Mouse (Mus musculus): ENCODE measurements around the gene Myo1a. TPM values are rescaled to one million over a fixed set of nuclear protein-coding genes. Genes with fewer than 3 reads are reported as not detected.

Myo1a gene
- polyA plus RNA-seq, 1 experiment from 2014 or later: 0.41 TPM

DNA sequence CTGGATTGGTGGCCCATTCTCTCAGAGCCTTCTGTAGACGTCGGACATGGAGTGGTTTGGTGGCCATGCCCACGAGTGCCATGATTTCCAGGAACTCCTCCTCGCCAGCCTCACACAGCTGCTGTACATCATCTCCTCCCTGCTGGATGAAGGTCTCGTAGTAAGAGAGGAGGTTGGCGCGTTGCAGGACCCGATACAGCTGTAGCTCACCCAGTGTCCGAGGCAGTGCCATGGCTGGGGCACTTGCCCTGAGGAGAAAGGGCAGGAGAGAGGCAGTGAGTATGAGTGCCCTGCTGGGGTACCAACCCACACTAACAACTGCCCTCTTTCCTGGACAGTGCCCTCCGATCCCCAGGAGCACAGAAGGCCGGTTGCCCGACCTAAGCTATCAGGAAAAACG is 40.1 kb upstream of the Myo1a start:
- 9% methylated on average over 13 of the region's 13 CpGs for WGBS
- peaks cover 40% of the 10 kb centered on the region for H3K4me1 ChIP-seq (ENCODE audit: control insufficient read depth, insufficient read depth, low read length)

GRCm38 (mm10) chr10:127665366-127666181 is 39.4 kb upstream of the Myo1a start:
- H3K27me3 ChIP-seq (ENCODE audit: control insufficient read depth, insufficient read depth, low read length): peaks cover 81% of the 10 kb centered on the region
- peak overlapping the region; percentile 59 for H3K4me2 ChIP-seq
- ATAC-seq (ENCODE audit: low FRiP score): no peak
- H3K36me3 ChIP-seq (ENCODE audit: control insufficient read depth, insufficient read depth, low read length): no peaks in the 10 kb centered on the region
- peaks cover 40% of the 10 kb centered on the region for H3K4me1 ChIP-seq (ENCODE audit: control insufficient read depth, insufficient read depth, low read length)
- peak overlapping the region; percentile 40 for H3K4me3 ChIP-seq (ENCODE audit: low read depth, low read length)
- peak overlapping the region; percentile 50 for H3K9ac ChIP-seq (ENCODE audit: low read length)
- no peak overlapping the region for H3K27ac ChIP-seq (ENCODE audit: low read depth, low read length)
- WGBS: 2% methylated on average over 14 of the region's 14 CpGs
- H3K9me3 ChIP-seq (ENCODE audit: control insufficient read depth, low read length): no peaks in the 10 kb centered on the region
- DNase-seq (ENCODE audit: low spot score, missing footprints): peak; percentile 94

More for the DNA sequence above, 40.1 kb upstream of the Myo1a start:
- Histone ChIP-seq H3K27ac (ENCODE audit: low read depth, low read length) (no peak overlapping the region), H3K4me3 (ENCODE audit: low read depth, low read length) (no peak overlapping the region), H3K9ac (ENCODE audit: low read length) (no peak overlapping the region), H3K27me3 (ENCODE audit: control insufficient read depth, insufficient read depth, low read length) (peaks cover 88% of the 10 kb centered on the region), H3K4me2 (no peak overlapping the region), H3K36me3 (ENCODE audit: control insufficient read depth, insufficient read depth, low read length) (no peaks in the 10 kb centered on the region), H3K9me3 (ENCODE audit: control insufficient read depth, low read length) (no peaks in the 10 kb centered on the region)
- ATAC-seq (ENCODE audit: low FRiP score) (no peak), DNase-seq (ENCODE audit: low spot score, missing footprints) (peak; percentile 91)

- DNase-seq (ENCODE audit: low spot score, missing footprints): peak; percentile 96
- no peaks in the 10 kb centered on the region for H3K36me3 ChIP-seq (ENCODE audit: control insufficient read depth, insufficient read depth, low read length)
- H3K9me3 ChIP-seq (ENCODE audit: control insufficient read depth, low read length): no peaks in the 10 kb centered on the region
- peak; percentile 75 for ATAC-seq (ENCODE audit: low FRiP score)
- H3K4me1 ChIP-seq (ENCODE audit: control insufficient read depth, insufficient read depth, low read length): peaks cover 38% of the 10 kb centered on the region
- peak within 1 kb of the TSS; percentile 59 for H3K4me2 ChIP-seq
- H3K9ac ChIP-seq (ENCODE audit: low read length): peak within 1 kb of the TSS; percentile 50
- H3K27ac ChIP-seq (ENCODE audit: low read depth, low read length): no peak within 1 kb of the TSS; the same call in 1 of the 2 replicates
- peak within 1 kb of the TSS; percentile 40 for H3K4me3 ChIP-seq (ENCODE audit: low read depth, low read length)
- under 1% methylated on average over 64 of the region's 73 CpGs for WGBS
- H3K27me3 ChIP-seq (ENCODE audit: control insufficient read depth, insufficient read depth, low read length): peaks cover 70% of the 10 kb centered on the region
Observed at GRCm38 (mm10) chr10:127666501-127667268, 38.3 kb upstream of the Myo1a start, which contains the start of gene Nemp1. TSS of gene Nemp1 (plus strand) at chr10:127666901.

- Histone ChIP-seq H3K9me3 (ENCODE audit: control insufficient read depth, low read length) (no peaks in the 10 kb centered on the region), H3K27me3 (ENCODE audit: control insufficient read depth, insufficient read depth, low read length) (peaks cover 62% of the 10 kb centered on the region), H3K4me3 (ENCODE audit: low read depth, low read length) (peak overlapping the region; percentile 40), H3K27ac (ENCODE audit: low read depth, low read length) (peak overlapping the region; percentile 2; the same call in 1 of the 2 replicates), H3K4me1 (ENCODE audit: control insufficient read depth, insufficient read depth, low read length) (peaks cover 31% of the 10 kb centered on the region), H3K9ac (ENCODE audit: low read length) (peak overlapping the region; percentile 64), H3K4me2 (peak overlapping the region; percentile 59), H3K36me3 (ENCODE audit: control insufficient read depth, insufficient read depth, low read length) (no peaks in the 10 kb centered on the region)
- peak; percentile 94 for DNase-seq (ENCODE audit: low spot score, missing footprints)
- peak; percentile 25 for ATAC-seq (ENCODE audit: low FRiP score)
- 2% methylated on average over 35 of the region's 35 CpGs for WGBS
Observed at GRCm38 (mm10) chr10:127667269-127668092, 37.5 kb upstream of the Myo1a start.

DNA sequence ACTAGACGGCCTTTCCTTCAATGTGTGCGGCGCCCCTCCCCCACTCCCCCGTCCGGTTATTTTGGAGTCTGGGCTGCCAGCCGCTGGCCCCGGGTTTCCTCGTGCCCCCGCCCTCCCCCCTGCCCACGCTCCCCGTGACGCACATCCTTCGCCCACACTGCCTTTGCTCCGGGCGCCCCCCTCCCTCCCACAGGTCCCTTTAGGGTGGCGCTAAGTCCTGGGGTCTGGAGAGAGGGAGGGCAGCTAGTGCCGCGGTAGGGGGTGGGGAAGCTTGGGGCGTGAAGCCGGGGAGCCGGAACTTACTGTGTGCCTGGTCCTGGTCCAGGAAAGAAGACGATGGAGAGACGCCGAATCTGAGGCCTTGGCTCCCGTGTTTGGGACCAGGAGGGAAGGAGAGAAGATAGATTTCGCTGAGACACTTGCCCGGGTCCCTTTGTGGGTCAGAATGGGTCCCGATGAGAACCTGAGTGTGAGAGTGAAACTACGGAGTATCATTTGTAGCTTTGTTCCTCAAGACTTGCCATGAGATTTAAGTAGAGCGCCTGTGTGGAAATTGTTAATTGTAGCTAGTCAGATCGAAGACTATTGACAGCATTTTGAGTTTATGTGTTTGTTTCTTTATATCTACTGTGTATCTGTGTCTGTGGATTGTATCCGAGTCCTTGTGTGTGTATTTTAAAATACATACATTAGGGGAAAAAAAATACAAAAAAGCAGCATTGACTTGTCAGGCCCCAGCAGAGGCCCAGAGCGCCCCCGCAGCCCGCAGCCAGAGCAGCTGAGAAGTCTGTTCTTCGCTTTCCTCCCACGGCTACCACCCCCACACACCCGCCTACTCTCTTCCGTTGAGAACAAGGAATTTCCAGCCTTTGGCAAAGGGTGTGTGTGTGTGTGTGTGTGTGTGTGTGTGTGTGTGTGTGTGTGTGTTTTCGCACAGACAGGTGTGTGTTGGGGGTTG is 36.6 kb upstream of the Myo1a start, which contains the start of gene Nab2:
Nab2 (minus strand) TSS at position 476 of the 958 bp plus-strand sequence.
- no peaks in the 10 kb centered on the region for H3K9me3 ChIP-seq (ENCODE audit: control insufficient read depth, low read length)
- H3K27me3 ChIP-seq (ENCODE audit: control insufficient read depth, insufficient read depth, low read length): peaks cover 53% of the 10 kb centered on the region
- peak within 1 kb of the TSS; percentile 59 for H3K4me2 ChIP-seq
- peak; percentile 24; the same call in 1 of the 2 replicates for ATAC-seq (ENCODE audit: low FRiP score)
- H3K36me3 ChIP-seq (ENCODE audit: control insufficient read depth, insufficient read depth, low read length): no peaks in the 10 kb centered on the region
- H3K4me3 ChIP-seq (ENCODE audit: low read depth, low read length): peak within 1 kb of the TSS; percentile 31
- H3K4me1 ChIP-seq (ENCODE audit: control insufficient read depth, insufficient read depth, low read length): peaks cover 30% of the 10 kb centered on the region
- H3K9ac ChIP-seq (ENCODE audit: low read length): peak within 1 kb of the TSS; percentile 64
- peak; percentile 93 for DNase-seq (ENCODE audit: low spot score, missing footprints)
- peak within 1 kb of the TSS; percentile 2; the same call in 1 of the 2 replicates for H3K27ac ChIP-seq (ENCODE audit: low read depth, low read length)
- 3% methylated on average over 40 of the region's 40 CpGs for WGBS

- Histone ChIP-seq H3K27ac (ENCODE audit: low read depth, low read length) (no peak overlapping the region), H3K4me1 (ENCODE audit: control insufficient read depth, insufficient read depth, low read length) (peaks cover 30% of the 10 kb centered on the region), H3K4me2 (no peak overlapping the region), H3K36me3 (ENCODE audit: control insufficient read depth, insufficient read depth, low read length) (no peaks in the 10 kb centered on the region), H3K4me3 (ENCODE audit: low read depth, low read length) (no peak overlapping the region), H3K27me3 (ENCODE audit: control insufficient read depth, insufficient read depth, low read length) (peaks cover 45% of the 10 kb centered on the region), H3K9ac (ENCODE audit: low read length) (no peak overlapping the region), H3K9me3 (ENCODE audit: control insufficient read depth, low read length) (no peaks in the 10 kb centered on the region)
- no peak for DNase-seq (ENCODE audit: low spot score, missing footprints)
- no peak for ATAC-seq (ENCODE audit: low FRiP score)
- WGBS: 31% methylated on average over 7 of the region's 7 CpGs
Observed at GRCm38 (mm10) chr10:127669170-127669569, 35.8 kb upstream of the Myo1a start.

GRCm38 (mm10) chr10:127670185-127670584 is 34.8 kb upstream of the Myo1a start:
- Histone ChIP-seq H3K27ac (ENCODE audit: low read depth, low read length) (no peak overlapping the region), H3K27me3 (ENCODE audit: control insufficient read depth, insufficient read depth, low read length) (peaks cover 35% of the 10 kb centered on the region), H3K4me1 (ENCODE audit: control insufficient read depth, insufficient read depth, low read length) (peaks cover 30% of the 10 kb centered on the region), H3K4me2 (no peak overlapping the region), H3K36me3 (ENCODE audit: control insufficient read depth, insufficient read depth, low read length) (no peaks in the 10 kb centered on the region), H3K9ac (ENCODE audit: low read length) (no peak overlapping the region), H3K9me3 (ENCODE audit: control insufficient read depth, low read length) (no peaks in the 10 kb centered on the region), H3K4me3 (ENCODE audit: low read depth, low read length) (no peak overlapping the region)
- DNase-seq (ENCODE audit: low spot score, missing footprints) (no peak), ATAC-seq (ENCODE audit: low FRiP score) (no peak)
- WGBS: 95% methylated on average over 2 of the region's 2 CpGs

- Histone ChIP-seq H3K4me2 (no peak overlapping the region), H3K9me3 (ENCODE audit: control insufficient read depth, low read length) (no peaks in the 10 kb centered on the region), H3K36me3 (ENCODE audit: control insufficient read depth, insufficient read depth, low read length) (no peaks in the 10 kb centered on the region), H3K27me3 (ENCODE audit: control insufficient read depth, insufficient read depth, low read length) (peaks cover 24% of the 10 kb centered on the region), H3K9ac (ENCODE audit: low read length) (no peak overlapping the region), H3K27ac (ENCODE audit: low read depth, low read length) (no peak overlapping the region), H3K4me1 (ENCODE audit: control insufficient read depth, insufficient read depth, low read length) (peaks cover 21% of the 10 kb centered on the region), H3K4me3 (ENCODE audit: low read depth, low read length) (no peak overlapping the region)
- WGBS: 36% methylated on average over 2 of the region's 2 CpGs
- ATAC-seq (ENCODE audit: low FRiP score): no peak
- DNase-seq (ENCODE audit: low spot score, missing footprints): no peak
Observed at GRCm38 (mm10) chr10:127671276-127671675, 33.7 kb upstream of the Myo1a start.

Data from midbrain, embryonic 11.5 days (tissue).